Mouse (Mus musculus): ENCODE measurements around the gene Mfsd4b1. TPM values are rescaled to one million over a fixed set of nuclear protein-coding genes. Genes with fewer than 3 reads are reported as not detected.

The Mfsd4b1 gene
- polyA plus RNA-seq, 1 experiment from 2014 or later: 0.24 TPM

GRCm38 (mm10) chr10:40007953-40008352 lies 17.1 kb downstream of the Mfsd4b1 start:
- ATAC-seq (ENCODE audit: insufficient number of reproducible peaks, low FRiP score): no peak
- Histone ChIP-seq H3K36me3 (no peaks in the 10 kb centered on the region), H3K4me3 (no peak overlapping the region), H3K27ac (ENCODE audit: poor library complexity, severe bottlenecking) (no peak overlapping the region), H3K9me3 (replicated peaks) (no peaks in the 10 kb centered on the region), H3K9ac (no peak overlapping the region), H3K27me3 (replicated peaks) (no peaks in the 10 kb centered on the region), H3K4me2 (no peak overlapping the region), H3K4me1 (replicated peaks) (0 out of 2 replicates have a peak, but pooled peaks cover 5% of the 10 kb centered on the region)
- WGBS: 83% methylated on average over 4 of the region's 4 CpGs

- no peak overlapping the region for H3K4me3 ChIP-seq
- H3K27me3 ChIP-seq (replicated peaks): no peaks in the 10 kb centered on the region
- no peak for ATAC-seq (ENCODE audit: insufficient number of reproducible peaks, low FRiP score)
- 0 out of 2 replicates have a peak, but pooled peaks cover 5% of the 10 kb centered on the region for H3K4me1 ChIP-seq (replicated peaks)
- H3K36me3 ChIP-seq: no peaks in the 10 kb centered on the region
- H3K9me3 ChIP-seq (replicated peaks): no peaks in the 10 kb centered on the region
- WGBS: 71% methylated on average over 10 of the region's 10 CpGs
- H3K27ac ChIP-seq (ENCODE audit: poor library complexity, severe bottlenecking): no peak overlapping the region
- H3K9ac ChIP-seq: no peak overlapping the region
- H3K4me2 ChIP-seq: no peak overlapping the region
These were observed 18.1 kb downstream of the Mfsd4b1 start for GRCm38 (mm10) chr10:40006963-40007362.

GRCm38 (mm10) chr10:40000746-40001145 lies 24.3 kb downstream of the Mfsd4b1 start:
- 0 out of 2 replicates have a peak, but pooled peaks cover 3% of the 10 kb centered on the region for H3K4me1 ChIP-seq (replicated peaks)
- H3K9me3 ChIP-seq (replicated peaks): no peaks in the 10 kb centered on the region
- H3K27me3 ChIP-seq (replicated peaks): no peaks in the 10 kb centered on the region
- H3K27ac ChIP-seq (ENCODE audit: poor library complexity, severe bottlenecking): no peak overlapping the region
- ATAC-seq (ENCODE audit: insufficient number of reproducible peaks, low FRiP score): no peak
- H3K9ac ChIP-seq: no peak overlapping the region
- H3K36me3 ChIP-seq: no peaks in the 10 kb centered on the region
- H3K4me3 ChIP-seq: no peak overlapping the region
- H3K4me2 ChIP-seq: no peak overlapping the region
- WGBS: 84% methylated on average over 2 of the region's 2 CpGs

- Histone ChIP-seq H3K4me1 (replicated peaks) (no peaks in the 10 kb centered on the region), H3K27me3 (replicated peaks) (no peaks in the 10 kb centered on the region), H3K27ac (ENCODE audit: poor library complexity, severe bottlenecking) (no peak overlapping the region), H3K36me3 (no peaks in the 10 kb centered on the region), H3K4me3 (no peak overlapping the region), H3K9ac (no peak overlapping the region), H3K9me3 (replicated peaks) (peaks cover 11% of the 10 kb centered on the region; the same call in 1 of the 2 replicates), H3K4me2 (no peak overlapping the region)
- no peak for ATAC-seq (ENCODE audit: insufficient number of reproducible peaks, low FRiP score)
- 37% methylated on average over 4 of the region's 4 CpGs for WGBS
These were observed 33.9 kb downstream of the Mfsd4b1 start for GRCm38 (mm10) chr10:39991155-39991554.

- Histone ChIP-seq H3K4me3 (no peak within 1 kb of the TSS), H3K4me1 (replicated peaks) (no peaks in the 10 kb centered on the region), H3K27ac (ENCODE audit: poor library complexity, severe bottlenecking) (no peak within 1 kb of the TSS), H3K4me2 (no peak within 1 kb of the TSS), H3K27me3 (replicated peaks) (no peaks in the 10 kb centered on the region), H3K36me3 (no peaks in the 10 kb centered on the region), H3K9me3 (replicated peaks) (no peaks in the 10 kb centered on the region), H3K9ac (no peak within 1 kb of the TSS)
- whole genome bisulfite sequencing: 84% methylated on average over 12 of the region's 12 CpGs
- no peak for ATAC-seq (ENCODE audit: insufficient number of reproducible peaks, low FRiP score)
These were observed 38.6 kb downstream of the Mfsd4b1 start, which contains the start of gene Mfsd4b5 for GRCm38 (mm10) chr10:39986466-39986865. TSS of gene Mfsd4b5 (minus strand) at chr10:39986646.

GRCm38 (mm10) chr10:39982604-39983003 lies 42.5 kb downstream of the Mfsd4b1 start:
- no peaks in the 10 kb centered on the region for H3K4me1 ChIP-seq (replicated peaks)
- no peaks in the 10 kb centered on the region for H3K36me3 ChIP-seq
- no peak overlapping the region for H3K9ac ChIP-seq
- no peak for ATAC-seq (ENCODE audit: insufficient number of reproducible peaks, low FRiP score)
- no peak overlapping the region for H3K4me3 ChIP-seq
- H3K27ac ChIP-seq (ENCODE audit: poor library complexity, severe bottlenecking): no peak overlapping the region
- peaks cover 10% of the 10 kb centered on the region for H3K9me3 ChIP-seq (replicated peaks)
- H3K4me2 ChIP-seq: no peak overlapping the region
- H3K27me3 ChIP-seq (replicated peaks): no peaks in the 10 kb centered on the region
- 68% methylated on average over 5 of the region's 5 CpGs for WGBS

GRCm38 (mm10) chr10:39978231-39978630 lies 46.8 kb downstream of the Mfsd4b1 start:
- 88% methylated on average over 1 of the region's 1 CpGs for WGBS
- no peak for ATAC-seq (ENCODE audit: insufficient number of reproducible peaks, low FRiP score)
- no peak overlapping the region for H3K4me2 ChIP-seq

GRCm38 (mm10) chr10:39977346-39977745 lies 47.7 kb downstream of the Mfsd4b1 start:
- no peak for ATAC-seq (ENCODE audit: insufficient number of reproducible peaks, low FRiP score)
- Histone ChIP-seq H3K4me3 (no peak overlapping the region), H3K9ac (no peak overlapping the region), H3K36me3 (no peaks in the 10 kb centered on the region), H3K4me2 (no peak overlapping the region), H3K27ac (ENCODE audit: poor library complexity, severe bottlenecking) (no peak overlapping the region), H3K4me1 (replicated peaks) (no peaks in the 10 kb centered on the region), H3K9me3 (replicated peaks) (peaks cover 16% of the 10 kb centered on the region), H3K27me3 (replicated peaks) (no peaks in the 10 kb centered on the region)
- WGBS: 86% methylated on average over 4 of the region's 4 CpGs

More at GRCm38 (mm10) chr10:39978231-39978630, 46.8 kb downstream of the Mfsd4b1 start:
- no peaks in the 10 kb centered on the region for H3K27me3 ChIP-seq (replicated peaks)
- no peak overlapping the region for H3K4me3 ChIP-seq
- no peaks in the 10 kb centered on the region for H3K4me1 ChIP-seq (replicated peaks)
- H3K36me3 ChIP-seq: no peaks in the 10 kb centered on the region
- H3K9ac ChIP-seq: no peak overlapping the region
- no peak overlapping the region for H3K27ac ChIP-seq (ENCODE audit: poor library complexity, severe bottlenecking)
- H3K9me3 ChIP-seq (replicated peaks): peaks cover 16% of the 10 kb centered on the region

GRCm38 (mm10) chr10:39975771-39976170 lies 49.3 kb downstream of the Mfsd4b1 start:
- no peak for ATAC-seq (ENCODE audit: insufficient number of reproducible peaks, low FRiP score)
- Histone ChIP-seq H3K9ac (no peak overlapping the region), H3K4me2 (no peak overlapping the region), H3K27me3 (replicated peaks) (no peaks in the 10 kb centered on the region), H3K27ac (ENCODE audit: poor library complexity, severe bottlenecking) (no peak overlapping the region), H3K36me3 (no peaks in the 10 kb centered on the region), H3K9me3 (replicated peaks) (peaks cover 16% of the 10 kb centered on the region), H3K4me1 (replicated peaks) (no peaks in the 10 kb centered on the region), H3K4me3 (no peak overlapping the region)
- WGBS: 34% methylated on average over 2 of the region's 2 CpGs

- WGBS: 61% methylated on average over 11 of the region's 11 CpGs
- ATAC-seq (ENCODE audit: insufficient number of reproducible peaks, low FRiP score): no peak
These were observed 50.1 kb downstream of the Mfsd4b1 start for GRCm38 (mm10) chr10:39974982-39975381.

GRCm38 (mm10) chr10:39967512-39967911 lies 57.6 kb downstream of the Mfsd4b1 start:
- H3K9me3 ChIP-seq (replicated peaks): no peaks in the 10 kb centered on the region
- H3K36me3 ChIP-seq: no peaks in the 10 kb centered on the region
- no peak overlapping the region for H3K9ac ChIP-seq
- WGBS: 80% methylated on average over 3 of the region's 3 CpGs
- no peak overlapping the region for H3K4me2 ChIP-seq
- ATAC-seq (ENCODE audit: insufficient number of reproducible peaks, low FRiP score): no peak
- no peaks in the 10 kb centered on the region for H3K27me3 ChIP-seq (replicated peaks)
- no peaks in the 10 kb centered on the region for H3K4me1 ChIP-seq (replicated peaks)
- H3K4me3 ChIP-seq: no peak overlapping the region
- H3K27ac ChIP-seq (ENCODE audit: poor library complexity, severe bottlenecking): no peak overlapping the region

More at GRCm38 (mm10) chr10:39974982-39975381, 50.1 kb downstream of the Mfsd4b1 start:
- H3K4me1 ChIP-seq (replicated peaks): no peaks in the 10 kb centered on the region
- H3K36me3 ChIP-seq: no peaks in the 10 kb centered on the region
- H3K4me3 ChIP-seq: no peak overlapping the region
- peaks cover 16% of the 10 kb centered on the region for H3K9me3 ChIP-seq (replicated peaks)
- H3K9ac ChIP-seq: no peak overlapping the region
- no peak overlapping the region for H3K27ac ChIP-seq (ENCODE audit: poor library complexity, severe bottlenecking)
- no peak overlapping the region for H3K4me2 ChIP-seq
- no peaks in the 10 kb centered on the region for H3K27me3 ChIP-seq (replicated peaks)

GRCm38 (mm10) chr10:39961906-39962305 lies 63.2 kb downstream of the Mfsd4b1 start:
- ATAC-seq (ENCODE audit: insufficient number of reproducible peaks, low FRiP score): no peak
- Histone ChIP-seq H3K27ac (ENCODE audit: poor library complexity, severe bottlenecking) (no peak overlapping the region), H3K36me3 (no peaks in the 10 kb centered on the region), H3K4me1 (replicated peaks) (peaks cover 11% of the 10 kb centered on the region; the same call in 1 of the 2 replicates), H3K9me3 (replicated peaks) (no peaks in the 10 kb centered on the region), H3K4me2 (no peak overlapping the region), H3K27me3 (replicated peaks) (no peaks in the 10 kb centered on the region), H3K4me3 (no peak overlapping the region), H3K9ac (no peak overlapping the region)
- 45% methylated on average over 1 of the region's 1 CpGs for WGBS
